31 mouse cellular contexts compared by ENCODE assay signal in genomic region chr6:10803383-10803782, GRCm38 (mm10).
"Had no signal": no experiment of that assay in that cellular context is flagged by ENCODE, and none has a peak within 500 bp of the region (broad histone marks: within the 10 kb centered on the region; RNA-seq: fewer than 3 reads in every experiment).

No protein-coding gene starts in this region.

- H3K27ac ChIP-seq: left cerebral cortex, adult 2 months; limb, embryonic 10.5 days; limb, embryonic 12.5 days; limb, embryonic 13.5 days; limb, embryonic 15.5 days; liver, embryonic 12.5 days; liver, embryonic 13.5 days; liver, embryonic 14.5 days; liver, embryonic 15.5 days; lung, embryonic 15.5 days; macrophage; midbrain, embryonic 10.5 days; midbrain, embryonic 12.5 days; midbrain, embryonic 13.5 days had no signal

- H3K9me3 ChIP-seq: limb, embryonic 10.5 days; limb, embryonic 12.5 days; limb, embryonic 13.5 days; limb, embryonic 15.5 days; liver, embryonic 12.5 days; liver, embryonic 13.5 days; liver, embryonic 15.5 days; lung, embryonic 15.5 days; megakaryocyte, embryonic 14.5 days; midbrain, embryonic 10.5 days; midbrain, embryonic 12.5 days; midbrain, embryonic 13.5 days had no signal

- H3K27me3 ChIP-seq: limb, embryonic 12.5 days; limb, embryonic 13.5 days; limb, embryonic 15.5 days; liver, embryonic 12.5 days; liver, embryonic 13.5 days; liver, embryonic 15.5 days; lung, embryonic 15.5 days; megakaryocyte, embryonic 14.5 days; midbrain, embryonic 12.5 days; midbrain, embryonic 13.5 days had no signal

- H3K9ac ChIP-seq: limb, embryonic 12.5 days; limb, embryonic 13.5 days; limb, embryonic 15.5 days; liver, embryonic 12.5 days; liver, embryonic 13.5 days; liver, embryonic 14.5 days; liver, embryonic 15.5 days; liver, postnatal 0 days; lung, embryonic 14.5 days; lung, embryonic 15.5 days; midbrain, embryonic 12.5 days; midbrain, embryonic 13.5 days had no signal

- H3K4me1 ChIP-seq: limb, embryonic 10.5 days; limb, embryonic 12.5 days; limb, embryonic 13.5 days; limb, embryonic 15.5 days; liver, embryonic 12.5 days; liver, embryonic 13.5 days; liver, embryonic 15.5 days; lung, embryonic 15.5 days; megakaryocyte, embryonic 14.5 days; midbrain, embryonic 10.5 days; midbrain, embryonic 12.5 days; midbrain, embryonic 13.5 days had no signal

- H3K4me2 ChIP-seq: limb, embryonic 12.5 days; limb, embryonic 13.5 days; limb, embryonic 15.5 days; liver, embryonic 11.5 days; liver, embryonic 12.5 days; liver, embryonic 13.5 days; liver, embryonic 15.5 days; lung, embryonic 14.5 days; lung, embryonic 15.5 days; midbrain, embryonic 11.5 days; midbrain, embryonic 12.5 days; midbrain, embryonic 13.5 days had no signal

- ATAC-seq: liver, embryonic 12.5 days; liver, postnatal 0 days; lung, postnatal 0 days; midbrain, embryonic 13.5 days; midbrain, embryonic 16.5 days had no signal

- H3K4me3 ChIP-seq: left cerebral cortex, adult 2 months; limb, embryonic 10.5 days; limb, embryonic 12.5 days; limb, embryonic 13.5 days; limb, embryonic 15.5 days; liver, embryonic 12.5 days; liver, embryonic 13.5 days; liver, embryonic 15.5 days; lung, embryonic 15.5 days; megakaryocyte, embryonic 14.5 days; midbrain, embryonic 10.5 days; midbrain, embryonic 12.5 days; midbrain, embryonic 13.5 days; myocyte had no signal

- DNase-seq: left cerebral cortex, postnatal 4 days; liver; liver, embryonic 13.5 days; liver, postnatal 0 days; lung, adult 18-20 months; lung, adult 2 months; lung, embryonic 14.5 days; lung, postnatal 10 days; lung, postnatal 14 days; lung, postnatal 36 days; lung, postnatal 4 days; midbrain, embryonic 14.5 days had no signal

- H3K36me3 ChIP-seq: limb, embryonic 10.5 days; limb, embryonic 12.5 days; limb, embryonic 13.5 days; limb, embryonic 15.5 days; liver, embryonic 12.5 days; liver, embryonic 13.5 days; liver, embryonic 15.5 days; lung, embryonic 15.5 days; midbrain, embryonic 10.5 days; midbrain, embryonic 12.5 days; midbrain, embryonic 13.5 days had no signal
